ENCODE assay signal across 24 mouse cellular contexts in the genomic region with DNA sequence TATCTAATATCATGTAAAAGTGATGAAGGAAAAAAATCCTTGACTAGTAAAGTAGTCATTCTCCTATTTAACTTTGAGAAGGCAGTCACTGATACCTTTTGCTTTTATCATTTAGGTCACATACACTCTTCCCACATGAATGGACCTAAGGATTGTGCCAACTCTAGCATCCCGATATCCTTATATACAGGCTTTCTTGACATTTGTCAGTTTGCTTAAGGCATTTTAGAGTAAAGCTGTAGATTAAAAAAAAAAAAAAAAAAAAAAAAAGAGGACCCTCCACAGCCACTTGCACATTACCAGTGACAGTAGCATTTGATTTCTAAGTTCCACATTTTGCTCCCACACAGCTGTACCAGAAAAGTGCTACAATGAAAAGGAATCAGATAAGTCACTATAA.
DNase-seq lines count a peak whose midpoint lies in the region; ATAC-seq and TF ChIP-seq lines count a peak whose summit lies in the region.
"Had no signal": no experiment of that assay in that cellular context is flagged by ENCODE, and none has a peak within 500 bp of the region (broad histone marks: within the 10 kb centered on the region; RNA-seq: fewer than 3 reads in every experiment).

No protein-coding gene starts in this region.

- H3K9me3 ChIP-seq in midbrain, embryonic 14.5 days (ENCODE audit: control insufficient read depth, low read length): no peaks in the 10 kb centered on the region
- no peaks in the 10 kb centered on the region for H3K9me3 ChIP-seq in midbrain, embryonic 16.5 days (replicated peaks; ENCODE audit: control insufficient read depth, low read length, poor library complexity, severe bottlenecking)
- H3K9me3 ChIP-seq in MEL (replicated peaks; ENCODE audit: insufficient read depth, low read length): no peaks in the 10 kb centered on the region
- H3K9me3 ChIP-seq: embryonic facial prominence, embryonic 13.5 days; embryonic facial prominence, embryonic 15.5 days; forebrain, embryonic 10.5 days; forebrain, embryonic 12.5 days had no signal

- 48% methylated on average over 1 of the region's 1 CpGs for WGBS in midbrain, embryonic 14.5 days
- WGBS in midbrain, embryonic 16.5 days: 56% methylated on average over 1 of the region's 1 CpGs

- H3K79me2 ChIP-seq in MEL (ENCODE audit: control insufficient read depth, insufficient read depth, low read length, poor library complexity): no peaks in the 10 kb centered on the region

- H3K4me3 ChIP-seq in midbrain, embryonic 14.5 days (replicated peaks; ENCODE audit: low read depth, low read length): no peak overlapping the region
- no peak overlapping the region for H3K4me3 ChIP-seq in midbrain, embryonic 16.5 days (ENCODE audit: low read depth, low read length)
- no peak overlapping the region for H3K4me3 ChIP-seq in MEL (ENCODE audit: control insufficient read depth in 1 of 2, insufficient read depth in 1 of 2, low read depth in 2 of 2, low read length in 2 of 2)
- H3K4me3 ChIP-seq: embryonic facial prominence, embryonic 13.5 days; embryonic facial prominence, embryonic 15.5 days; erythroblast, embryonic 14.5 days; forebrain, embryonic 10.5 days; forebrain, embryonic 12.5 days had no signal

- no peak for ATAC-seq in midbrain, embryonic 14.5 days (ENCODE audit: low FRiP score, low TSS enrichment)
- no peak for ATAC-seq in midbrain, embryonic 16.5 days
- ATAC-seq: activated CD4-positive, CD25-positive, alpha-beta regulatory T cell, adult 4 months; forebrain, embryonic 14.5 days; forebrain, embryonic 16.5 days; Patski had no signal

- no peak for TF ChIP-seq RAD21 in MEL (IDR thresholded peaks at IDR 0.05; ENCODE audit: low read depth, low read length)

- H3K27ac ChIP-seq in midbrain, embryonic 14.5 days (replicated peaks; ENCODE audit: low read depth, low read length): no peak overlapping the region
- H3K27ac ChIP-seq in midbrain, embryonic 16.5 days (ENCODE audit: low read length): no peak overlapping the region
- H3K27ac ChIP-seq in MEL (ENCODE audit: control insufficient read depth, low read depth, low read length): no peak overlapping the region
- H3K27ac ChIP-seq: embryonic facial prominence, embryonic 13.5 days; embryonic facial prominence, embryonic 15.5 days; forebrain, embryonic 10.5 days; forebrain, embryonic 12.5 days had no signal

- DNase-seq in midbrain, embryonic 14.5 days: peak; percentile 21
- no peak for DNase-seq in MEL (ENCODE audit: low read depth, low spot score)
- DNase-seq in brain, embryonic 14.5 days (ENCODE audit: low read depth): peak; percentile 35
- DNase-seq in left cerebral cortex, adult 11 months (ENCODE audit: low spot score): no peak
- DNase-seq: adrenal gland, adult 8-10 months; adrenal gland, postnatal 14 days; adrenal gland, postnatal 36 days; cerebellum, adult 11 months; cerebellum, adult 18-20 months; cerebellum, adult 8-10 months; cerebellum, adult 9-11 months; cerebellum, postnatal 14 days; cerebellum, postnatal 36 days; embryo, embryonic 11 days had no signal

- TF ChIP-seq POLR2A in MEL (IDR thresholded peaks at IDR 0.05; ENCODE audit: control insufficient read depth in 1 of 2, insufficient read depth in 1 of 2, low read depth in 1 of 2, low read length in 2 of 2, poor library complexity in 1 of 2): no peak
- no peak for TF ChIP-seq POLR2A in brain, embryonic 14.5 days (IDR thresholded peaks at IDR 0.05; ENCODE audit: borderline replicate concordance, extremely low read depth, insufficient read depth, insufficient read length, poor library complexity, severe bottlenecking)

- no peaks in the 10 kb centered on the region for H3K4me1 ChIP-seq in midbrain, embryonic 14.5 days (ENCODE audit: control insufficient read depth, insufficient read depth, low read length)
- no peaks in the 10 kb centered on the region for H3K4me1 ChIP-seq in midbrain, embryonic 16.5 days (ENCODE audit: control insufficient read depth, insufficient read depth, low read length)
- no peaks in the 10 kb centered on the region for H3K4me1 ChIP-seq in MEL (ENCODE audit: control insufficient read depth in 1 of 2, insufficient read depth in 2 of 2, low read length in 2 of 2)
- H3K4me1 ChIP-seq: embryonic facial prominence, embryonic 13.5 days; embryonic facial prominence, embryonic 15.5 days; forebrain, embryonic 10.5 days; forebrain, embryonic 12.5 days had no signal

- H3K36me3 ChIP-seq in midbrain, embryonic 14.5 days (ENCODE audit: control insufficient read depth, insufficient read depth, low read length): no peaks in the 10 kb centered on the region
- no peaks in the 10 kb centered on the region for H3K36me3 ChIP-seq in midbrain, embryonic 16.5 days (ENCODE audit: control insufficient read depth, insufficient read depth, low read length)
- H3K36me3 ChIP-seq in MEL (ENCODE audit: control insufficient read depth in 1 of 2, insufficient read depth in 2 of 2, low read length in 2 of 2): no peaks in the 10 kb centered on the region
- H3K36me3 ChIP-seq: embryonic facial prominence, embryonic 13.5 days; embryonic facial prominence, embryonic 15.5 days; forebrain, embryonic 10.5 days; forebrain, embryonic 12.5 days had no signal

- no peak overlapping the region for H3K4me2 ChIP-seq in midbrain, embryonic 14.5 days (ENCODE audit: low read length)
- H3K4me2 ChIP-seq in midbrain, embryonic 16.5 days (ENCODE audit: low read length): no peak overlapping the region
- H3K4me2 ChIP-seq: embryonic facial prominence, embryonic 13.5 days; embryonic facial prominence, embryonic 15.5 days; forebrain, embryonic 12.5 days had no signal

- H3K9ac ChIP-seq in midbrain, embryonic 14.5 days (replicated peaks; ENCODE audit: low read length): no peak overlapping the region
- H3K9ac ChIP-seq in midbrain, embryonic 16.5 days (ENCODE audit: low read depth, low read length): no peak overlapping the region
- H3K9ac ChIP-seq in MEL (ENCODE audit: control insufficient read depth, low read depth, low read length, poor library complexity, severe bottlenecking): no peak overlapping the region
- H3K9ac ChIP-seq: embryonic facial prominence, embryonic 13.5 days; embryonic facial prominence, embryonic 15.5 days; forebrain, embryonic 12.5 days had no signal

- H3K27me3 ChIP-seq in midbrain, embryonic 14.5 days (ENCODE audit: control insufficient read depth, insufficient read depth, low read length): no peaks in the 10 kb centered on the region
- H3K27me3 ChIP-seq in midbrain, embryonic 16.5 days (ENCODE audit: control insufficient read depth, insufficient read depth, low read depth, low read length): no peaks in the 10 kb centered on the region
- H3K27me3 ChIP-seq in MEL (ENCODE audit: control insufficient read depth in 1 of 2, insufficient read depth in 2 of 2, low read length in 2 of 2): no peaks in the 10 kb centered on the region
- H3K27me3 ChIP-seq: embryonic facial prominence, embryonic 13.5 days; embryonic facial prominence, embryonic 15.5 days; forebrain, embryonic 12.5 days; Patski had no signal

- no peak for TF ChIP-seq CTCF in MEL (IDR thresholded peaks at IDR 0.05 in 2 of 3, conservative IDR thresholded peaks at IDR 0.05 in 1 of 3; ENCODE audit: control insufficient read depth in 1 of 3, insufficient read depth in 1 of 3, low read depth in 2 of 3, low read length in 3 of 3, poor library complexity in 1 of 3, severe bottlenecking in 1 of 3)
- TF ChIP-seq CTCF in brain, embryonic 14.5 days (IDR thresholded peaks at IDR 0.05; ENCODE audit: borderline replicate concordance, extremely low read depth, insufficient read depth, insufficient read length): no peak

- TF ChIP-seq EP300 in MEL (IDR thresholded peaks at IDR 0.05; ENCODE audit: low read depth in 1 of 2, low read length in 2 of 2): no peak

TF ChIP-seq in MEL, 35 proteins besides CTCF, POLR2A, EP300 and RAD21:
- TF ChIP-seq ZNF384 (IDR thresholded peaks at IDR 0.05; ENCODE audit: low read depth, low read length): peak; percentile 77
- no peak for TF ChIP-seq MAX (IDR thresholded peaks at IDR 0.05; ENCODE audit: low read length)
TF ChIP-seq in MEL: peak in this region for 1.

Comparison
In these comparisons a context has a peak if more than half of its experiments do, and no peak if none do; other contexts are left out.
1. DNase-seq: peak in midbrain, embryonic 14.5 days (single experiment) and brain, embryonic 14.5 days (single experiment); none in MEL (single experiment) and left cerebral cortex, adult 11 months (single experiment).